Mouse (Mus musculus) right cerebral cortex, postnatal 4 days (tissue): Measurements from ENCODE around the gene Phf12.
A peak's percentile ranks its signal among the peaks of the same experiment; 100 is the strongest.
"Not testable (repeated sequence)": the region's sequence is repeated elsewhere in the genome, so short reads cannot be mapped to it uniquely, and the experiment has no call there.

Source experiments
- DNase-seq: peaks from one replicate; pipeline ENCODE4 v3.0.0-alpha.2; 2022

Phf12 gene

GRCm38 (mm10) chr11:78032809-78033195 is 50.2 kb downstream of the Phf12 start:
- no peak for DNase-seq

GRCm38 (mm10) chr11:78033931-78034617 is 51.5 kb downstream of the Phf12 start:
- DNase-seq: no peak

GRCm38 (mm10) chr11:78036791-78037190 is 54.2 kb downstream of the Phf12 start:
- DNase-seq: no peak

GRCm38 (mm10) chr11:78037831-78038752 is 55.5 kb downstream of the Phf12 start, which contains the start of gene Flot2:
Gene Flot2, plus strand, starts transcription at chr11:78037931.
- peak; percentile 67 for DNase-seq

GRCm38 (mm10) chr11:78040878-78041277 is 58.3 kb downstream of the Phf12 start:
- no peak for DNase-seq

- DNase-seq: not testable (repeated sequence)
Observed at GRCm38 (mm10) chr11:78042290-78042870, 59.8 kb downstream of the Phf12 start.

- peak; percentile 49 for DNase-seq
Observed at GRCm38 (mm10) chr11:78044758-78045251, 62.3 kb downstream of the Phf12 start.

GRCm38 (mm10) chr11:78048637-78049036 is 66.1 kb downstream of the Phf12 start:
- DNase-seq: not testable (repeated sequence)

- no peak for DNase-seq
Observed at GRCm38 (mm10) chr11:78053078-78053477, 70.5 kb downstream of the Phf12 start.

GRCm38 (mm10) chr11:78056946-78057345 is 74.4 kb downstream of the Phf12 start:
- no peak for DNase-seq

GRCm38 (mm10) chr11:78059833-78060757 is 77.5 kb downstream of the Phf12 start:
- peak; percentile 55 for DNase-seq

- DNase-seq: no peak
Observed at GRCm38 (mm10) chr11:78062563-78062962, 80.0 kb downstream of the Phf12 start.

- no peak for DNase-seq
Observed at GRCm38 (mm10) chr11:78065906-78066305, 83.4 kb downstream of the Phf12 start.

GRCm38 (mm10) chr11:78066641-78067040 is 84.1 kb downstream of the Phf12 start:
- no peak for DNase-seq

- no peak for DNase-seq
Observed at GRCm38 (mm10) chr11:78067566-78067965, 85.0 kb downstream of the Phf12 start.

- no peak for DNase-seq
Observed at GRCm38 (mm10) chr11:78069130-78069529, 86.6 kb downstream of the Phf12 start.

- DNase-seq: no peak
Observed at GRCm38 (mm10) chr11:78069646-78070045, 87.1 kb downstream of the Phf12 start.

- DNase-seq: no peak
Observed at GRCm38 (mm10) chr11:78071938-78072337, 89.4 kb downstream of the Phf12 start.

- no peak for DNase-seq
Observed at GRCm38 (mm10) chr11:78072425-78073130, 90.0 kb downstream of the Phf12 start.

GRCm38 (mm10) chr11:78073577-78074276 is 91.2 kb downstream of the Phf12 start:
- DNase-seq: no peak

GRCm38 (mm10) chr11:78074277-78074652 is 91.7 kb downstream of the Phf12 start:
- DNase-seq: no peak
